Mouse (Mus musculus): ENCODE data around the gene Slc48a1. TPM values are rescaled to one million over a fixed set of nuclear protein-coding genes. Genes with fewer than 3 reads are reported as not detected.

The Slc48a1 gene
- 118 and 122 TPM in 2 replicates for polyA plus RNA-seq (2015; fragmentation: Nextera tagmentation; extraction: Ambion mirVana)

DNA sequence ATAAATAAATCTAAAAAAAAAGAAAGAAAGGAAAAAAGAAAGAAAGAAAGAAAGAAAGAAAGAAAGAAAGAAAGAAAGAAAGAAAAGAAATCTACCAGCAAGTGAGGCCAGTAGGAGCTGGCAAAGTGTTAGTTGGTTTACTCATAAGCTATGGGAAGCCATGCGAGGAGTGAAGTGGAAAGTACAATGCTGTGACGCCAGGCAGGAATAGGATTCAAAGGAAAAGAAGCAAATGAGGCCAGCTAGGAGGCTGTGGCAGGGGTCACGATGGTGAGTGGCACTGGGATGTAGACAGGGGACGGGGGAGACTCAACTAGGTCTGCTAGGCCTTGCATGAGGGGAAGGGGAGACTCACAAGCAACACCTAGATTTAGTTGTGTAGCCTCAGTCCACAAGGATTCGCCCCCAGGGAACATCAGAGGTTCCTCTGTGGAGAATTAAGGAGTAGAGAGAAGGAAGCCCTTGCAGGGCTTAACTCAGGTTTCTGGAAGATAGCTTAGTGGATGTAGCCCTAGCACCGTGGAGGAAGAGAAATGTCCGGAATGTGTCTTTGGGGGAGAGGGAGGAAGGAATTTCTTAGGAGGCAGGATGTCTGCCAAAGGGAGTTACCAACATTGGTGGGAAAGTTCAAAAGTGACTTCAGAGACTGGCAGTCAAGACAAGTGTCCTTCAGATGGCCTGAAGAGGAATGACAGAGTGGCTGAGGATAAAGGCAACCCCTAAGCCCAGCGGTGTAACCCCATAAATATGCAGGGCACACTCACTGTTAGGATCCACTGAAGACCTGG is at the start of gene Slc48a1:
Slc48a1 (plus strand) TSS at position 210 of the 788 bp plus-strand sequence.
- no peak within 1 kb of the TSS for H3K4me3 ChIP-seq (ENCODE audit: low read length)
- no peak for ATAC-seq
- no peak within 1 kb of the TSS for H3K4me2 ChIP-seq (ENCODE audit: low read length)
- H3K27me3 ChIP-seq (replicated peaks; ENCODE audit: control insufficient read depth, insufficient read depth, low read length) = no peaks in the 10 kb centered on the region; the same call in 1 of the 2 replicates
- H3K27ac ChIP-seq (ENCODE audit: low read depth, low read length) = no peak within 1 kb of the TSS
- H3K9me3 ChIP-seq (ENCODE audit: control insufficient read depth, low read length) = no peaks in the 10 kb centered on the region
- peaks cover 11% of the 10 kb centered on the region for H3K4me1 ChIP-seq (ENCODE audit: control insufficient read depth, insufficient read depth, low read depth, low read length)
- WGBS = 75% methylated on average over 8 of the region's 8 CpGs
- no peak within 1 kb of the TSS for H3K9ac ChIP-seq (ENCODE audit: low read depth, low read length)
- no peaks in the 10 kb centered on the region for H3K36me3 ChIP-seq (ENCODE audit: control insufficient read depth, insufficient read depth, low read length)

DNA sequence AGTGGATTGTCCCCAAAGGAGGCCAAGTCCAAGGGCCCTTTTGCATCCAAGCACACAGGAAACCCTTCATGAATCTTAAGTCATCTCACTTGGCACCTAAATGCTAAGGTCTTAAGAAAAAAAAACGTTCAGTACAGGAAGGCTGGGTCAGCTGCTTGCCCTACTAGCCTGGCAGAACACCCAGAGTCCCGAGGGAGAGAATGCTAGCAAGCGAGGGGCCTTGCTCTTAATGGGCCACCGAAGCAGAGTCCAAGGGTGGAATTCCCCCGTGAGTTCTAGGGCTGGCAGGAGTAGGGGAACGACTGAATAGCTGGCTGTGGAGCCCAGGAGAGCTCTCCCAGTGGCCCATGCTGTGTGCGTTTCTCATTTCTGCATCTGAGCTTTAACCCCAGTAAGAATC is 49.5 kb upstream of the Slc48a1 start:
- Histone ChIP-seq H3K9ac (ENCODE audit: low read depth, low read length) (no peak overlapping the region), H3K36me3 (ENCODE audit: control insufficient read depth, insufficient read depth, low read length) (no peaks in the 10 kb centered on the region), H3K9me3 (ENCODE audit: control insufficient read depth, low read length) (no peaks in the 10 kb centered on the region), H3K4me1 (ENCODE audit: control insufficient read depth, insufficient read depth, low read depth, low read length) (no peaks in the 10 kb centered on the region), H3K4me3 (ENCODE audit: low read length) (no peak overlapping the region), H3K4me2 (ENCODE audit: low read length) (no peak overlapping the region), H3K27ac (ENCODE audit: low read depth, low read length) (no peak overlapping the region), H3K27me3 (replicated peaks; ENCODE audit: control insufficient read depth, insufficient read depth, low read length) (no peaks in the 10 kb centered on the region)
- ATAC-seq = no peak
- 61% methylated on average over 7 of the region's 7 CpGs for WGBS

DNA sequence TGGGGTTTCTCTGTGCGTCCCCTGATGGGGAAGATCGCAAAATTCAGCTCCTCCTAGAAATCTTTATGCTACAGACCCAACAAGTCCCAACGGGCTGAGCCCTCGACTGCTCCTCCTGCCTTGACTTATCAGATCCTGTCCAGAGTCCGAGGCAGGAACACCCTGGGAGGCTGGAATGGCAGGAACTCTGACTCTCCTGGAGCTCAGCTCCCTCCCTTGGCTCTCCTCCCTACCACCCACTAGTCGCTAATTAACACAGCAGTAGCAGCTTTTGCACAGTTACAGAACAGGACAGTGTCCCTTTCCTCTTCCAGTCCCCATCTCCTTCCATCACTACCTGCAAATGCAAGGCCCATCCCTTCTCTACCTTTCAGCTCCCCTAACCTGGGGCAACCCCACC is 48.0 kb upstream of the Slc48a1 start:
- H3K9ac ChIP-seq (ENCODE audit: low read depth, low read length) = no peak overlapping the region
- no peaks in the 10 kb centered on the region for H3K36me3 ChIP-seq (ENCODE audit: control insufficient read depth, insufficient read depth, low read length)
- H3K4me1 ChIP-seq (ENCODE audit: control insufficient read depth, insufficient read depth, low read depth, low read length) = no peaks in the 10 kb centered on the region
- no peak overlapping the region for H3K4me3 ChIP-seq (ENCODE audit: low read length)
- no peak overlapping the region for H3K4me2 ChIP-seq (ENCODE audit: low read length)
- ATAC-seq = no peak
- no peak overlapping the region for H3K27ac ChIP-seq (ENCODE audit: low read depth, low read length)
- no peaks in the 10 kb centered on the region for H3K9me3 ChIP-seq (ENCODE audit: control insufficient read depth, low read length)
- H3K27me3 ChIP-seq (replicated peaks; ENCODE audit: control insufficient read depth, insufficient read depth, low read length) = no peaks in the 10 kb centered on the region
- WGBS = 44% methylated on average over 6 of the region's 6 CpGs

DNA sequence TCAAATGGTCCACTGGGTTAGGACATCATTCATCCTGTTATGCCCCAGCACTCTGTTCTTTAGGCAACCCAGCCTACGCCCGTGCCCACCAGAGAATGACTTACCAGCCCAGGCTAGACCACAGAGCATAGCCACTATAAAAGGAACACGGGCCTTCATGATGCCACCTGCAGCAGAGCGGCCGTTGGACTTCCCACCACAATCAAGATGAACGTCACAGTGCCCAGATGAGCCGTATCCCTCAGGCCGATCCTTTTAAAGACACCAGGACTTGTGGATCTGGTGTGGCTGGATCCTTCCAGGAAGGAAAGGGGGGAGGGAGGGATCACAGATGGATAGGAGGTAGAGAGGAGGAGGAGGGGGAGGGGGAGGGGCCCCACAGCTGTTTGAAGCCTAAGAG is 47.2 kb upstream of the Slc48a1 start, which contains the start of gene Endou:
Endou (minus strand) TSS at position 229 of the 400 bp plus-strand sequence.
- no peak within 1 kb of the TSS for H3K27ac ChIP-seq (ENCODE audit: low read depth, low read length)
- H3K36me3 ChIP-seq (ENCODE audit: control insufficient read depth, insufficient read depth, low read length) = no peaks in the 10 kb centered on the region
- H3K4me1 ChIP-seq (ENCODE audit: control insufficient read depth, insufficient read depth, low read depth, low read length) = no peaks in the 10 kb centered on the region
- H3K4me3 ChIP-seq (ENCODE audit: low read length) = no peak within 1 kb of the TSS
- no peak within 1 kb of the TSS for H3K4me2 ChIP-seq (ENCODE audit: low read length)
- WGBS = 92% methylated on average over 8 of the region's 8 CpGs
- no peak within 1 kb of the TSS for H3K9ac ChIP-seq (ENCODE audit: low read depth, low read length)
- H3K9me3 ChIP-seq (ENCODE audit: control insufficient read depth, low read length) = no peaks in the 10 kb centered on the region
- no peaks in the 10 kb centered on the region for H3K27me3 ChIP-seq (replicated peaks; ENCODE audit: control insufficient read depth, insufficient read depth, low read length)
- ATAC-seq = no peak

DNA sequence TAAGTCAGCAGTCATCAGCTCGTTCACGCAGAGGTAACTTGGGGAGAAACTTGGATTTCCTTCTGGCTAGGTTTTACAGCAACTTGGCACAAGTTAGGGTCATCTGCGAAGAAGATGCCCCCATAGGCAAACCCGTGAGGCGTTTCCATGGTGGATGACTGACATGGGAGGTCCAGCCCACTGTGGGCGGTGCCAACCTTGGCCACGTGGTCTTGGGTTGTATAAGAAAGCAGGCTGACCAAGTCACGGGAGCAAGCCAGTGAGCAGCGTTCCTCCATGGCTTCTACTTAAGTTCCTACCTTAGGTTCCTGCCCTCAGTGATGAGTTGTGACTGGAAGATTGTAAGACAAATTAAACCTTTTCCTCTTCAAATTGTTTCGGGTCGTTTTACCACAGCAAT is 46.3 kb upstream of the Slc48a1 start:
- Histone ChIP-seq H3K27ac (ENCODE audit: low read depth, low read length) (no peak overlapping the region), H3K4me3 (ENCODE audit: low read length) (no peak overlapping the region), H3K4me1 (ENCODE audit: control insufficient read depth, insufficient read depth, low read depth, low read length) (no peaks in the 10 kb centered on the region), H3K9me3 (ENCODE audit: control insufficient read depth, low read length) (no peaks in the 10 kb centered on the region), H3K4me2 (ENCODE audit: low read length) (no peak overlapping the region), H3K9ac (ENCODE audit: low read depth, low read length) (no peak overlapping the region), H3K27me3 (replicated peaks; ENCODE audit: control insufficient read depth, insufficient read depth, low read length) (no peaks in the 10 kb centered on the region), H3K36me3 (ENCODE audit: control insufficient read depth, insufficient read depth, low read length) (no peaks in the 10 kb centered on the region)
- 90% methylated on average over 11 of the region's 11 CpGs for WGBS
- no peak for ATAC-seq

DNA sequence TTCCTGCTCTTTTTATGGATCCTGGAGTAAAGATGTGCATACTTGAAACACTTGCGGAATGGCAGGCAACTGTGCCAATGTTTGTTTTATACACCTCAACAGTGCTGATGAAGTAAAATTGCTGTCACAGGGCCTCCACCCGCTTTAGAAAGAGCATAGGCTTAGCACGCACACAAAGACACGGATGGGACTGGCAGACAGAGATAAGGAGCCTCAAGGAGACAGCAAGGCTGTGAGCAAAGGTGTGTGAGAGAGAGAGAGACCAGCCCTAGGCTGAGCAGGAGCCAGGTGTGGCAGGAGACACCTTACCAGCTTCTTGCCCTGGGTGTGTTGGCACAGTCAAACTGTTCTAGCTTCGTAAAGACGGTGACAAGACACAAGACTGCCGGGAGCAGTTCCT is 39.4 kb upstream of the Slc48a1 start:
- WGBS = 95% methylated on average over 7 of the region's 7 CpGs
- Histone ChIP-seq H3K4me3 (ENCODE audit: low read length) (no peak overlapping the region), H3K9ac (ENCODE audit: low read depth, low read length) (no peak overlapping the region), H3K27me3 (replicated peaks; ENCODE audit: control insufficient read depth, insufficient read depth, low read length) (no peaks in the 10 kb centered on the region), H3K27ac (ENCODE audit: low read depth, low read length) (no peak overlapping the region), H3K36me3 (ENCODE audit: control insufficient read depth, insufficient read depth, low read length) (no peaks in the 10 kb centered on the region), H3K4me2 (ENCODE audit: low read length) (no peak overlapping the region), H3K4me1 (ENCODE audit: control insufficient read depth, insufficient read depth, low read depth, low read length) (peaks cover 3% of the 10 kb centered on the region), H3K9me3 (ENCODE audit: control insufficient read depth, low read length) (peaks cover 2% of the 10 kb centered on the region; the same call in 1 of the 2 replicates)
- ATAC-seq = no peak

DNA sequence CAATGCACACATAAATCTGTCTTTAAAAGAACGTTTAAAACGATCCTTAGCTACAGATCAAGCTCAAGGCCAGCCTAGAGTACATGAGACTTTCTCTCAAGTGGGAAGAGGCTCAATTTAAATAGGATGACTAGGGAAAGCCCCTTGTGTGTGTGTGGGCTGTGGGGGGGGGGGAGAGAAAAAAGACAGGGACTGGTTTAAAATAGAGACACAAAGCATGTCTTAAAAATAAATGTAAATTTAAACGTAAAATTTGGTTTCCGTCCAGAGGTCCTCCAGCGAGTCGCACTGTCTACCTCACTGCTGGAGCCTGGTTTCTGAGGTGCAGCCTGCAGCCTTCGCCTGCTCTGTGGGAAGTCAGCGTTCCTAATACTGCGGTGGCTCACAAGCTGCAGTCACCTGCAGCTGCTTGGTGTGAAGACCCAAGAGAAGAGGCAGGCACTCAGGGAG is 38.0 kb upstream of the Slc48a1 start:
- Histone ChIP-seq H3K27ac (ENCODE audit: low read depth, low read length) (no peak overlapping the region), H3K9ac (ENCODE audit: low read depth, low read length) (no peak overlapping the region), H3K36me3 (ENCODE audit: control insufficient read depth, insufficient read depth, low read length) (no peaks in the 10 kb centered on the region), H3K4me2 (ENCODE audit: low read length) (no peak overlapping the region), H3K27me3 (replicated peaks; ENCODE audit: control insufficient read depth, insufficient read depth, low read length) (no peaks in the 10 kb centered on the region), H3K4me1 (ENCODE audit: control insufficient read depth, insufficient read depth, low read depth, low read length) (peaks cover 5% of the 10 kb centered on the region), H3K9me3 (ENCODE audit: control insufficient read depth, low read length) (peaks cover 2% of the 10 kb centered on the region; the same call in 1 of the 2 replicates), H3K4me3 (ENCODE audit: low read length) (no peak overlapping the region)
- WGBS = 82% methylated on average over 9 of the region's 9 CpGs
- no peak for ATAC-seq

DNA sequence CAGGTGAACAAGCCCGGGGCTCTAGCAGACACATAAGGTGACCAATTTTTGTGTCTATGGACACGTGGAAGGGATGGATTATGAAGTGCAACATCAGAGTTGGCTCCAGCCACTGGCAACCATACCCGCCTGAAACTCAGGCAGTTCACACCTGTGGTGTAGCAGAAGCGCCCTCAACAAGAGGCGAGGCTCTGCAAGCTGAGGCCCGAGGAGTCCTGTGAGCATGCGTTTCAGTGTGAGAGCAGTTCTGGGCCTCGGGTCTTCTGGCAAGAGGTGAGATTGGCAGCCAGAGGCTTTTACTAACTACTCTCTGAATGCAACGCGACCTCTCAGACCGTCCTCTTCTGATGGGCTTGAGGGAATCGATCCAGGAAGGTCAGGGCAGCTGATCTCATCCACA is 36.7 kb upstream of the Slc48a1 start:
- 83% methylated on average over 12 of the region's 12 CpGs for WGBS
- H3K4me2 ChIP-seq (ENCODE audit: low read length) = no peak overlapping the region
- no peak overlapping the region for H3K9ac ChIP-seq (ENCODE audit: low read depth, low read length)
- peaks cover 6% of the 10 kb centered on the region for H3K4me1 ChIP-seq (ENCODE audit: control insufficient read depth, insufficient read depth, low read depth, low read length)
- no peaks in the 10 kb centered on the region for H3K36me3 ChIP-seq (ENCODE audit: control insufficient read depth, insufficient read depth, low read length)
- no peak overlapping the region for H3K4me3 ChIP-seq (ENCODE audit: low read length)
- H3K9me3 ChIP-seq (ENCODE audit: control insufficient read depth, low read length) = peaks cover 2% of the 10 kb centered on the region; the same call in 1 of the 2 replicates
- no peaks in the 10 kb centered on the region for H3K27me3 ChIP-seq (replicated peaks; ENCODE audit: control insufficient read depth, insufficient read depth, low read length)
- H3K27ac ChIP-seq (ENCODE audit: low read depth, low read length) = no peak overlapping the region
- ATAC-seq = no peak

DNA sequence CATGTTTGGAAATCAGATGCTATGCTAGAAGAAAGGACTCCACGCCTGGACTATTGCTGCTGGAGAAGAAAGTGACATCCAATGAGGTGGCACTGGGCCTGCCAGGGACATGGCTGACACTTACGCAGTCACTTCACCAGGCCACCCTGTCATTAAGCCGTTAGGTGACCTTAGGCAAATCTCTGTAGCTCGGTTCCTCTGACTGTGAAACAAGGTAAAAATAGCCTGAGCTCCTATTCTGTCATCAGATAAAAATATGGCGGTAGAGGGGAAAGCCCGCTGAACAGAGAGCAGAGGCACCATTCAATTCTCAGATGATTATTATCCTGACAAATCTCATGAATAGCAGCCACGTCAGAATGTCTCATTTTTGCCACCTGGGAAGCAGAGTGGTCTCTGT is 36.2 kb upstream of the Slc48a1 start:
- Histone ChIP-seq H3K27ac (ENCODE audit: low read depth, low read length) (no peak overlapping the region), H3K36me3 (ENCODE audit: control insufficient read depth, insufficient read depth, low read length) (no peaks in the 10 kb centered on the region), H3K4me1 (ENCODE audit: control insufficient read depth, insufficient read depth, low read depth, low read length) (peaks cover 6% of the 10 kb centered on the region), H3K9me3 (ENCODE audit: control insufficient read depth, low read length) (peaks cover 2% of the 10 kb centered on the region; the same call in 1 of the 2 replicates), H3K4me2 (ENCODE audit: low read length) (no peak overlapping the region), H3K27me3 (replicated peaks; ENCODE audit: control insufficient read depth, insufficient read depth, low read length) (no peaks in the 10 kb centered on the region), H3K4me3 (ENCODE audit: low read length) (no peak overlapping the region), H3K9ac (ENCODE audit: low read depth, low read length) (no peak overlapping the region)
- ATAC-seq = no peak
- 67% methylated on average over 7 of the region's 7 CpGs for WGBS

Measured in hindbrain, embryonic 16.5 days (tissue).